ENCODE assay signal across 15 mouse cellular contexts in the genomic region with DNA sequence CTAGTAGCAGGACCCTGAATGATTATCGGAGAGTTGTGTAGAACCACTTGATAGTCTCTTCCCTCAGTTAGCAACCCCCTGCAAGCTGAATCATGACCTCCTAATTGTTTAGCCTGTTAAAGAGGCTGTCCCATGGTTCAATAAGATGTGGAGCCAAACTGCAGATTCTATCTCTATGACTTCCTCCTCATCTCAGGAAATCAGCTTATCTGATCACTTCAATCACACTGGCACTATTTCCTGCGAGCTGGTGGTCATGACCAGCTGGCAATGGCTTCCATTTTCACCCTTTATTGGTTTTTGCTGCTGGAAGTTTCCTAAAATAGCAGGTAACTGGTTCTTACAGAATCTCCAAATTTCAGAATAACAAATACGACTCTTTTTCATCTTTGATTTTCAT.
"Had no signal": no experiment of that assay in that cellular context is flagged by ENCODE, and none has a peak within 500 bp of the region (broad histone marks: within the 10 kb centered on the region; RNA-seq: fewer than 3 reads in every experiment).

No protein-coding gene starts in this region.

- H3K27ac ChIP-seq: kidney, postnatal 0 days; liver, embryonic 15.5 days; midbrain, embryonic 10.5 days; neural tube, embryonic 13.5 days had no signal

- H3K27me3 ChIP-seq: liver, embryonic 15.5 days; neural tube, embryonic 13.5 days had no signal

- H3K36me3 ChIP-seq: liver, embryonic 15.5 days; midbrain, embryonic 10.5 days; neural tube, embryonic 13.5 days had no signal

- H3K9ac ChIP-seq: liver, embryonic 15.5 days; lung, embryonic 14.5 days; neural tube, embryonic 13.5 days had no signal

- H3K4me2 ChIP-seq: liver, embryonic 11.5 days; liver, embryonic 15.5 days; lung, embryonic 14.5 days; neural tube, embryonic 13.5 days had no signal

- H3K4me3 ChIP-seq: liver, embryonic 15.5 days; midbrain, embryonic 10.5 days; neural tube, embryonic 13.5 days had no signal

- H3K9me3 ChIP-seq: liver, embryonic 15.5 days; midbrain, embryonic 10.5 days; neural tube, embryonic 13.5 days had no signal

- DNase-seq: kidney, adult 8-10 months; kidney, postnatal 36 days; left cerebral cortex, postnatal 4 days; lung, postnatal 4 days; midbrain, embryonic 14.5 days; retina, postnatal 1 day; right cerebral cortex, postnatal 4 days; spleen, adult 18-20 months; thymus, adult 18-20 months had no signal
